Mouse (Mus musculus): ENCODE measurements around the gene Hoxd12.

The Hoxd12 gene

DNA sequence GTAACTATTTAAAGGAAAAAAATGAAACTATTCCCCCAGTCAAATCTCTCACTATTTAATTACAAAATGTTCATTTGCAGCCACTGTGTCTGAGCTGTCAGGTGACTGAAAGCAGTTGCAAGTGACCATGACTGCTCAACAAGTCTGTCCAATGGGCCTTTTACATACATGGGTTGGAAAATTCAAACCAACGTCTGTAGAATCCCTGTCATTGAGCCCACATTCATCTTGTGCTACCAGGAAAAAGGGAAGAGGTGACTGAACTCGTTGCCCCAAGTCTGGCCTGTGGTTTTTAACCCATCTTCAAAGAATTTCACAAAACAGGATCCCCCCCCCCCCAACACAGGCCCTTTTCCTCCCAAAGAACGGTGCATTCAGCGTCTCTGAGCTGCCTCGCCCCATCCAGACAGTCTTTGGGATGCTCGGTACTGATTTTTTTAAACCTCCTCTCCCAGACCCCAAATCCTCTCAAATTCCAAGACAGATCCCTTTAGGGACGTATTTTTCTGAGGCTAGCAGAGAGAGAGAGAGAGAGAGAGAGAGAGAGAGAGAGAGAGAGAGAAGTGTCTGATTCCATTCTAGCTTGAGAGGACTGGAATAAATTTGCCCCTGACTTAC, 21.1 kb downstream of the Hoxd12 start:
- DNase-seq (ENCODE audit: low read depth), result no peak

DNA sequence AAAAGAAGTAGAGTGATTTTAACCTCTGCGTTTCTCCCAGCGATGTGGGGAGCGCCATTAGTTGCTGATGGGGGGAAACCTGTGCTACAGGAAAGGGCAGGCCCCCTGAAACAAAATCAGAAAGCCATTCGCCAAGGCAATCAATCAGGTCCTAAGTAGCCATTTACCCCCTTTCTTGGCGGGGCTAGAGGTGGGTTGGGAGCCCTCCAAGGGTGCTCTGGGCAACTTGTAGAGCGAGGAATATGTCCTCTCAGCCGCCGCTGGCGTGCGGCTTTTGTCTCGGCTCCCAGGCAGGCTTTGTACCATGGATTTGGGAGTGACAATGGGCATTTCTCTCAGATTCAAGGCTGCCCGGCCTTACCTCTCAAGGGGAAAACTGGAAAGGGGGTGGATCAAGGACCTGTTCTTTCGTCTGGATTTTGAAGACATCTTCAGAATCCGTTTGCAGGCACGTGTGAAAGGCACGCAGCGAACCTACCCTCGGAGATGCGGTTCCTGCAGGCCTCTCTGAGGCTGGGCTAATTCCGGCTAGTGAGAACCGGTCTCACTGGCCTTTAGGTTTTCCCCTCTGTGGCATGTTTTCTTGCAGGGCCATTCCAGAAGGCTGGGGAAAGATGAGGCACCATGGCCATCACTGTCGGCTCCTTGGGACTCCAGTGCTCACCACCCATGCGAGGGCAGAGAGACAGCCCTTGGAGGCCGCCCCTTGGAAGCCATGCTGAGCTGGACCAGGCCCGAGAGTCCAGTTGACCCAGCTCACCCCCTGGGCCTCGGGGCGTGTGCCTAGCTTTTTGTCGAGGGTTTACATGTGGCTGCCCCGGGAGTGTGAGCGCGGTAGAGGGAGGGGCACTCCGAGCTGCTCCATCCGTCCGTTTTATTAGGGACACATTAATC, 21.9 kb downstream of the Hoxd12 start:
- DNase-seq (ENCODE audit: low read depth), result no peak

- no peak for DNase-seq (ENCODE audit: low read depth)
These were observed 22.8 kb downstream of the Hoxd12 start, which contains the start of gene Hoxd9 for GRCm38 (mm10) chr2:74697567-74698121. Gene Hoxd9, plus strand, starts transcription at chr2:74697727.

DNA sequence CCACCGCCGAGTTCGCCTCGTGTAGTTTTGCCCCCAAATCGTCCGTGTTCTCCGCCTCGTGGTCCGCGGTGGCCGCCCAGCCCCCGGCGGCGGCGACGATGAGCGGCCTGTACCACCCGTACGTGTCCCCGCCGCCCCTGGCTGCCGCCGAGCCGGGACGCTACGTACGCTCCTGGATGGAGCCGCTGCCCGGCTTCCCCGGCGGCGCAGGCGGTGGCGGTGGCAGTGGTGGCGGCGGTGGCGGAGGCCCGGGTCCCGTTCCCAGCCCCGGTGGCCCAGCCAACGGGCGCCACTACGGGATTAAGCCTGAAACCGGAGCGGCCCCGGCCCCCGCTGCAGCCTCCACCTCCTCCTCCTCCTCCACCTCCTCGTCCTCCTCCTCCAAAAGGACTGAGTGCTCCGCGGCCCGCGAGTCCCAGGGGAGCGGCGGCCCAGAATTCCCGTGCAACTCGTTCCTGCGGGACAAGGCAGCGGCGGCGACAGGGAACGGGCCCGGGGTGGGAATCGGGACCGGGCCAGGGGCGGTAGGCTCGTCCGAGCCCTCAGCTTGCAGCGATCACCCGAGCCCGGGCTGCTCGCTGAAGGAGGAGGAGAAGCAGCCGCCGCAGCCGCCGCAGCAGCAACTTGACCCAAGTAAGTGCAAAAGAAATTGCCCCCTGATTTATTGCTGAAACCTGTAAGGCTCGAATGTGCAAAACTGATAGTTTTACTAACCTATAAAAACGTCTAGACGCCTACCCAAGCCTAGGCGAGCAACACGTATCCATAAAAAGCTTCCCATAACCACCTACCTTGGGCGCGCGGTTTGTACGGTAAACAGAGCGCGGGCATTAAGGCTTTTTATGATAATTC, 23.6 kb downstream of the Hoxd12 start:
- DNase-seq (ENCODE audit: low read depth), result no peak

DNA sequence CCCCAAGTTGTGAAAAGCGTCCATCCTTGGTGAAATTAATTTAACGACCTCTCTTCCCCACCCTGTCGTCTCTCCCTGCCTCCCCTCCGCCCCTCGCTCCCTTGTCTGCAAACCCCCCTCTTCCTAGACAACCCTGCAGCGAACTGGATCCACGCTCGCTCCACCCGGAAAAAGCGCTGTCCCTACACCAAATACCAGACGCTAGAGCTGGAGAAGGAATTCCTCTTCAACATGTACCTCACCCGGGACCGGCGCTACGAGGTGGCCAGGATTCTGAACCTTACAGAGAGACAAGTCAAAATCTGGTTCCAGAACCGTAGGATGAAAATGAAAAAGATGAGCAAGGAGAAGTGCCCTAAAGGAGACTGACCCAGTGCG, 24.2 kb downstream of the Hoxd12 start:
- no peak for DNase-seq (ENCODE audit: low read depth)

GRCm38 (mm10) chr2:74699664-74700545, 25.1 kb downstream of the Hoxd12 start:
- no peak for DNase-seq (ENCODE audit: low read depth)

DNA sequence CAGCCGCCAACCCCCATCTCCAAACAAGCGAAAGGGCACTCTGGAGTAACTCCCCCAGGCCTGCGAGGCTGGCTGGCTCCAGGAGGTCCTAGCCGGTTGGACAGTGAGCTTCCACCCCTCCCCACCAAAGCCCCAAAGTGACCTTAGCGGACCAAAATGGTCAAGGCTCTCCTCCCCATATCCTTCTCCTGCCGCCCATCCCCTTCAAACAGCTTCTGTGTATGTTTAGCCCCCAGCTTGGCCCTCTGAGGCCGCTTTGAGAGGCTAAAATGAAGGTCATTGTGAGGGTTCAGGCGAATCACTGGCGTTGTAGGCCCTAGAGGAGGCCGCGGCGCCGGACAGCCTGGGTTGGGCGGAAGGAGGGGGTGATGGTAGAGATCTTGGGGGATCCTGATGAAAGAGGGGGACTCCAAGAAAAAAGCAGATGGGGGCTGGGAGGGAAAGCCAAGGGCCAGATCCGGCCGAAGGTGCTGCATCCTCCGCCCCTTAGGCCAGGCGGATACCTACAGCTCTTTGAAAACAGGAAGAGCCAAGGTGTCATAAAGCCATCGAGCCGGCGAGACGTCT, 25.8 kb downstream of the Hoxd12 start:
- DNase-seq (ENCODE audit: low read depth), result no peak

GRCm38 (mm10) chr2:74701949-74702819, 27.4 kb downstream of the Hoxd12 start:
- peak; percentile 10 for DNase-seq (ENCODE audit: low read depth)

DNA sequence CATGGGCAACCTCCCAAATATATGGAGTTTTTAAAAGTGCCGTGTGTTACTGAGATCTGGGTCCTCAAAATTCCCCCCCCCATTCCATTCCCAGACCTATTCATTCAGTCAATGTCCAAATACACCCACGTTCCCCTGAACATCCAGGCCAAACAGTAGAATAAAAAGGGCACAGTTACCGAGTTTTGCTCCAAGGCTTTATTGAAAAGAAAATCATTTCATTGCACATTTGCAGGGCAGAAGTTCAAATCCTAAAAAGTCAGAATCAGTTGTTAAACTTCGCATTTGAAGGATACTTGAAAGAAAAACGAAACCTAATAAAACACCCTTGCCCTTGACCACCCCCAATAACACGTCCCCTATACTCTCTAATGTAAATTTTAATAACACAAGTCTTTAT, 28.0 kb downstream of the Hoxd12 start:
- no peak for DNase-seq (ENCODE audit: low read depth)

DNA sequence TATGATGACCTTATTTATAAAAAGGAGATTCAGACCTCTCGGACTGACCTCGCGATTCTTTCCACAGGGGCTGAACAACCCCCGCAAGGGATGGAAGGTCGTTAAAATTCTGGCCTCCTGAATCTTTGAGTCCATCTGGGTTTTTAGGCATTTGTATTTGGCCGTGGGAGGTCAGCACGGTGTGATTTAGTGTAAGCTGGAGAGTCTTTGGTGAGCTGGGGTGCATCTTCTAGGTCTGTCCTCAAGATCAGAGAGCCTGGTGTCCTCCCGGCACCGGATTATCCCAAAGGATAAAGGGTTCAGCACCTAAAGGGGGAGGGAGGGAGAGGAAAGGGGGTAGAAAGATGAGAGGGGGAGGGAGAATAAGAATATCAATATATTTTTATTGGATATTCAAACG, 28.5 kb downstream of the Hoxd12 start:
- no peak for DNase-seq (ENCODE audit: low read depth)

GRCm38 (mm10) chr2:74703720-74704392, 29.0 kb downstream of the Hoxd12 start:
- no peak for DNase-seq (ENCODE audit: low read depth)

DNA sequence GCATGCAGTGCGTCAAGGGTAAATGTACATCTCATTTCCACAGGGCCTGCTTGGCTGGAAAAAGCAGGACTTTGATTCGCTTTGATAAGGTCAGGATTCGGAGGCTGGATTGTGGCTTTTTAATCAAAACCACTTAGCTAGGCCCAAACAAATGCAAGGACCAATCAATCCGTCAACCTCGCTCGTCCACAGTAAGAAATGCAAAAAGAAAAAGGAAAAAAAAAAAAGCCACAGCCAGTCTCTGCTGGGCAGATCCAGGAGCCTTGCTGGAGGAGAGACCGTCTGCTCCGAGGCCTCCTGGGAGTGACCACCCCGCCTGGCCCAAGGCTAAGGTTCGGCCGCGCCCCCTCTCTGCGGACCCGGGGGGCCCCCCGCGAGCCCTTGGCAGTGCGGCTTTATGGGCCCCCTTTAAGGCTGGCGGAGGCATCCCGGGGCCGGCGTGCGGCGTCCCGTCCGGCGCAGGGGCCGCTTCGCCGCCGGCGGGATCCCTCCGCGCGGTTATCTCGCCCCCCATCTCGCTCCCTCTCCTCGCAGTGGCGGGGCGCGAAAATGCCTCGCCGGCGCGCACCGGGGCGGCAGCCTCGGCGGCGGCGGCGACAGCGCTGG, 29.7 kb downstream of the Hoxd12 start, which contains the start of gene Hoxd8:
Gene Hoxd8 (plus strand): TSS at position 223 of the 606 bp plus-strand sequence.
- DNase-seq (ENCODE audit: low read depth), result no peak

GRCm38 (mm10) chr2:74704999-74705466, 30.2 kb downstream of the Hoxd12 start:
- DNase-seq (ENCODE audit: low read depth), result no peak

DNA sequence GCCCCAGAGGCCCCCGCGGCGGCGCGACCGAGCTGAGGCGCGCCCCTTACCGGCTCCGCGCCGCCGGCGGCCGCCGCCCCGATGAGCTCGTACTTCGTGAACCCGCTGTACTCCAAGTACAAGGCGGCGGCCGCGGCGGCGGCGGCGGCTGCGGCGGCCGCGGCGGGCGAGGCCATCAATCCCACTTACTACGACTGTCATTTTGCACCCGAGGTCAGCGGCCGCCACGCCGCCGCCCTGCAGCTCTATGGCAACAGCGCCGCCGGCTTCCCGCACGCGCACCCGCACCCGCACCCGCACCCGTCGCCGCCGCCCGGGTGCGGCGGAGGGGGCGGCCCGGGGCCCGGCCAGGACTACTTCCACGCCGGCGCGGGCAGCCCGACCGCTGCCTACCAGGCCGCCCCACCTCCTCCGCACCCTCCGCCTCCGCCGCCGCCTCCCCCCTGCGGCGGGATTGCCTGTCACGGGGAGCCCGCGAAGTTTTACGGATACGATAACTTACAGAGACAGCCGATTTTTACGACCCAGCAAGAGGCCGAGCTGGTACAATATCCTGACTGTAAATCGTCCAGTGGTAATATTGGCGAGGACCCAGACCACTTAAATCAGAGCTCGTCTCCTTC, 30.8 kb downstream of the Hoxd12 start:
- DNase-seq (ENCODE audit: low read depth), result no peak

DNA sequence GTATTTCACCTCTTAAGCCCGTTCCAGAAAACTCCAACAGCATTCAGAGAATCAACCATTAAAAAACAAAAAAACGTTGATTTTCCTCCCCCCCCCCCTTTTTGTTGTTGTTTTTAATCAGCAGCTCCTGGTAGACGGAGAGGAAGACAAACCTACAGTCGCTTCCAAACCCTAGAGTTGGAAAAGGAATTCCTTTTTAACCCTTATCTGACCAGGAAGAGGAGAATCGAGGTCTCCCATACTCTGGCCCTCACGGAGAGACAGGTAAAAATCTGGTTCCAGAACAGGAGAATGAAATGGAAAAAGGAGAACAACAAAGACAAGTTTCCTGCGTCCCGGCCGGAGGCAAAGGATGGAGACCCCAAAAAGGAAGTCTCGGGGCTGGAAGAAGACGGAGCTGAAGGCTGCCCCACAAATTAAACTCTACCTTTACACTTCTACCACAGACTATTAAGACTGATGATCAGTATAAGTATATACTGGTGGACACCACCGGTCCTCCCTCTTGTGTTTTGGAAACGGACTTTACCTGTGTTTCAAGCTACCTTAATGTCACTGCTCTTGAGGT, 31.7 kb downstream of the Hoxd12 start:
- no peak for DNase-seq (ENCODE audit: low read depth)

GRCm38 (mm10) chr2:74707599-74707998, 32.8 kb downstream of the Hoxd12 start:
- no peak for DNase-seq (ENCODE audit: low read depth)

- DNase-seq (ENCODE audit: low read depth), result no peak
These were observed 33.9 kb downstream of the Hoxd12 start for GRCm38 (mm10) chr2:74708676-74709075.

Measured in fibroblast of lung, adult 2 months (primary cell).